17 mouse cellular contexts compared by ENCODE assay signal in the genomic region with DNA sequence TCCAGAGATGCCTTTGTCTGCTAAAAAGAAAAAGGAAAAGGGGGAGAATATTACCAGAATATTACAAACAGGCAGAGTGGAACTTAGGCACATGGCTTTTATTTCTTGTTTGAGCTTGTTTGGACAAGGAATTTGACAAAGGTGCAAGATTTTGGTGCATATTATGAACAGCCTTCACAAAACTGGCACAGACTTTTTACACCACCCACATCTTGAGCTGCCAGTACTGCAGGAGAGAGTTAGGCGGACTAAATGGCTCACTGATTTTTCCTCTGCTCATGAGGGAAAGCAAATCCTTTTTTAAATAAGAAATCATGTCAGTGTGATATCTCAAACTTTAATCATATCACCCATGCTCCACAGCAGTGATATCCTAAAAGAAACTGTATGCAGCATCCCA.
DNase-seq lines count a peak whose midpoint lies in the region.
"Had no signal": no experiment of that assay in that cellular context is flagged by ENCODE, and none has a peak within 500 bp of the region (broad histone marks: within the 10 kb centered on the region; RNA-seq: fewer than 3 reads in every experiment).

No protein-coding gene starts in this region.

- intact Hi-C loops in left cerebral cortex, postnatal 14 days (cut with DNase I) = no loop called here

- DNase-seq in frontal cortex, postnatal 36 days (ENCODE audit: low spot score in 2 of 2) = peak; percentile 7 to 12
- no peak for DNase-seq in frontal cortex, postnatal 10 days (ENCODE audit: low spot score in 2 of 2)
- peak; percentile 5 to 7 for DNase-seq in left cerebral cortex, postnatal 14 days (ENCODE audit: low spot score in 2 of 2)
- DNase-seq in left cerebral cortex, adult 11 months (ENCODE audit: low spot score) = no peak
- peak; percentile 2 to 36 for DNase-seq in right cerebral cortex, adult 2 months (ENCODE audit: low spot score in 2 of 2)
- no peak for DNase-seq in right cerebral cortex, postnatal 14 days
- DNase-seq in adrenal gland, postnatal 14 days = no peak
- DNase-seq: adrenal gland, postnatal 10 days; B cell, adult 2 months; cerebellum, adult 11-12 months; cerebellum, adult 8-10 months; cerebellum, postnatal 10 days; cerebellum, postnatal 36 days; embryo, embryonic 11 days; gastrocnemius, adult 2 months; gastrocnemius, postnatal 14 days; heart, adult 11 months had no signal

Comparison
In these comparisons a context has a peak if more than half of its experiments do, and no peak if none do; other contexts are left out.
1. DNase-seq: peak in frontal cortex, postnatal 36 days (2 of 2), left cerebral cortex, postnatal 14 days (2 of 2) and right cerebral cortex, adult 2 months (2 of 2); none in frontal cortex, postnatal 10 days (0 of 2), left cerebral cortex, adult 11 months (single experiment), right cerebral cortex, postnatal 14 days (single experiment) and adrenal gland, postnatal 14 days (single experiment).